Mouse (Mus musculus): ENCODE measurements around the gene Vcan.

DNA sequence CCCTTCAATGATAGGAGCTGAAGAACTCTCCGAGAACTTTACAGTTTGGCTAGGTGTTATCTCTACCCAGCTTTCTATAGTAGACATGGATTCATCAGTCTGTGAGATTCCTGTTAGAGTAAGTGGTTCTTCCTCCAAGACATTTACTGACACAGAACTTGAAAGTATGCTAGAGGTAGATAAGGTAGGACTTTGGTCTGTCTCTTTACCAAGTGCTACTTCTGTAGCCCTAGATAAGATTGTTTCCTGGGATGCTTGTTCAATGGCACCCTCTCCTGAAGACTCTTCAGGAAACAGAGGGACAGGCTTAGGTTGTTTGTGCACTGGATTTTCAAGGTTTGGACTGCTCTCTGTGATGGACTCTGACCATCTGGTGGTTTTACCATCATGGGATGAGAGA is 49.7 kb downstream of the Vcan start:
- no peak for TF ChIP-seq SRF (IDR thresholded peaks at IDR 0.05; ENCODE audit: control insufficient read depth, insufficient read length, low read depth)
- no peak for TF ChIP-seq POLR2A (IDR thresholded peaks at IDR 0.05; ENCODE audit: insufficient read length, low read depth)
- TF ChIP-seq MYOD1 (IDR thresholded peaks at IDR 0.05; ENCODE audit: control insufficient read depth in 1 of 3, insufficient read length in 2 of 3, low read depth in 2 of 3): no peak
- TF ChIP-seq E2F4 (IDR thresholded peaks at IDR 0.05; ENCODE audit: insufficient read depth): no peak
- TF ChIP-seq MYOG (IDR thresholded peaks at IDR 0.05; ENCODE audit: control insufficient read depth in 1 of 3, insufficient read depth in 1 of 3, insufficient read length in 2 of 3, low read depth in 2 of 3): no peak
- TF ChIP-seq USF1 (IDR thresholded peaks at IDR 0.05; ENCODE audit: low read depth): no peak

Measured in myocyte (in vitro differentiated cells).